Mouse (Mus musculus) liver, embryonic 13.5 days (tissue): Measurements from ENCODE around the gene 1700042G07Rik. TPM values are rescaled to one million over a fixed set of nuclear protein-coding genes. Genes with fewer than 3 reads are reported as not detected.
"Not testable (repeated sequence)": the region's sequence is repeated elsewhere in the genome, so short reads cannot be mapped to it uniquely, and the experiment has no call there.

Experiments used
- ATAC-seq: fragments of 200-750 bp; cut with Nextera tagmentation; 2 replicates; pipeline ENCODE4 v1.8.0; 2017; ENCODE audit warnings: low read depth, mild to moderate bottlenecking, moderate number of reproducible peaks, moderate library complexity
- DNase-seq: peaks from one replicate; pipeline ENCODE4 v3.0.0; 2022
- H3K27ac ChIP-seq: fragments of 300-500 bp; sonication (generic); 2 replicates; pipeline ENCODE4 v1.5.1; 2015; ENCODE audit warnings: moderate library complexity, mild to moderate bottlenecking, inconsistent platforms
- H3K27me3 ChIP-seq: fragments of 300-500 bp; sonication (generic); 2 replicates; pipeline ENCODE4 v1.6.1; 2015; ENCODE audit warnings: mild to moderate bottlenecking, inconsistent platforms
- H3K36me3 ChIP-seq: fragments of 300-500 bp; sonication (generic); 2 replicates; pipeline ENCODE4 v1.6.1; 2015; ENCODE audit warnings: mild to moderate bottlenecking, inconsistent platforms
- H3K4me1 ChIP-seq: fragments of 300-500 bp; sonication (generic); replicated peaks from 2 replicates; pipeline ENCODE4 v1.6.1; 2015; ENCODE audit warnings: inconsistent platforms
- H3K4me2 ChIP-seq: fragments of 300-500 bp; sonication (generic); 2 replicates; pipeline ENCODE4 v1.6.1; 2015; ENCODE audit warnings: inconsistent platforms, mild to moderate bottlenecking, moderate library complexity
- H3K4me3 ChIP-seq: fragments of 300-500 bp; sonication (generic); replicated peaks from 2 replicates; pipeline ENCODE4 v1.5.1; 2015; ENCODE audit warnings: mild to moderate bottlenecking, inconsistent platforms
- H3K9ac ChIP-seq: fragments of 300-500 bp; sonication (generic); 2 replicates; pipeline ENCODE4 v1.6.1; 2015; ENCODE audit warnings: mild to moderate bottlenecking, inconsistent platforms
- H3K9me3 ChIP-seq: fragments of 300-500 bp; sonication (generic); replicated peaks from 2 replicates; pipeline ENCODE4 v1.6.1; 2016; ENCODE audit warnings: inconsistent platforms
- WGBS: fragments of 180-500 bp; shearing (Covaris S2); methylation state at CpG from one replicate; pipeline ENCODE4 v1.1.7; 2015; ENCODE audit not compliant: insufficient replicate concordance; 5-methylcytosine and 5-hydroxymethylcytosine counted together
- polyA plus RNA-seq: library from polyadenylated mRNA; unstranded; fragments of >200 nt; fragmentation: Nextera tagmentation; extraction: Ambion mirVana; gene quantifications from 2 replicates; pipeline ENCODE4 v1.2.1, GENCODE M21; 2015

The 1700042G07Rik gene
- polyA plus RNA-seq, 1 experiment from 2014 or later = not detected

DNA sequence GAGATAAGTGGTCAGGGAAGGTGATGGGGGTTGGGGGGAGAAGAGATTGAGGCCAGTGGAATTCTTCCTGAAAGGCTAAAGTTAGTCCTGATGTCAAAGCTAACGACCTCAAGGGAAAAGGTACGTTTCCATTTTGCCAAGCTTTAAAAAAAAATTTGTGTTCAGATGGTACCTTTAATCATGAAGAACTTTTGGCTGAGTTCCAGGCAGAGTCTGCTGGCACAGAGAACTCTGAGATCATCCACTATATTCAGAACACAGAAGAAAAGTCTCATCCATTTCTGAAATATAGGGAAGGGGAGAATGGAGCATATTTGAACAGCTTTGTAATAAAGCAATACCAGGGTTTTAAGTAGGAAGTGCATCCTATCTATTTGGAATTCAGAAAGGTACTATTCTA is 43.9 kb downstream of the 1700042G07Rik start:
- WGBS = 45% methylated on average over 2 of the region's 2 CpGs
- no peak overlapping the region for H3K9ac ChIP-seq
- H3K36me3 ChIP-seq = no peaks in the 10 kb centered on the region
- H3K27ac ChIP-seq = no peak overlapping the region
- no peak overlapping the region for H3K4me3 ChIP-seq
- DNase-seq = no peak
- H3K4me1 ChIP-seq = peaks cover 8% of the 10 kb centered on the region; the same call in 1 of the 2 replicates
- H3K9me3 ChIP-seq = no peaks in the 10 kb centered on the region
- H3K27me3 ChIP-seq = peaks cover 7% of the 10 kb centered on the region
- ATAC-seq = no peak
- no peak overlapping the region for H3K4me2 ChIP-seq

DNA sequence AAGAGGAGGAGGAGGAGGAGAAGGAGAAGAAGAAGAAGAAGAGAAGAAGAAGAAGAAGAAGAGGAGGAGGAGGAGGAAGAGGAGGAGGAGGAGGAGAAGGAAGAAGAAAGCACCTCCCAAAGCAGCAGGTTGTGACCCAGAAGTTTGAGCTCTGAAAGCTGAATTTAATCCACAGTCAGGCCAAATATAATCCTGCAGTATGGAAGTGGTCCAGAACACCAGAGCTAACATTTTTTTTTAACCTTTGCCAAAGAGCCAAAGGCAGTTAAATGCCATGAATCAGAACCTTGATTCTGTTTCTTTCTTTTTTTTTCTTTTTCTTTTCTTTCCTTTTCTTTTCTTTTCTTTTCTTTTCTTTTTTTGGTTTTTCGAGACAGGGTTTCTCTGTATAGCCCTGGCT is 44.5 kb downstream of the 1700042G07Rik start:
- H3K9me3 ChIP-seq, H3K36me3 ChIP-seq, H3K27ac ChIP-seq, H3K4me3 ChIP-seq, DNase-seq, H3K4me2 ChIP-seq, H3K9ac ChIP-seq, ATAC-seq: not testable (repeated sequence)
- Histone ChIP-seq H3K27me3 (peaks cover 13% of the 10 kb centered on the region), H3K4me1 (peaks cover 14% of the 10 kb centered on the region)
- 63% methylated on average over 1 of the region's 1 CpGs for WGBS

DNA sequence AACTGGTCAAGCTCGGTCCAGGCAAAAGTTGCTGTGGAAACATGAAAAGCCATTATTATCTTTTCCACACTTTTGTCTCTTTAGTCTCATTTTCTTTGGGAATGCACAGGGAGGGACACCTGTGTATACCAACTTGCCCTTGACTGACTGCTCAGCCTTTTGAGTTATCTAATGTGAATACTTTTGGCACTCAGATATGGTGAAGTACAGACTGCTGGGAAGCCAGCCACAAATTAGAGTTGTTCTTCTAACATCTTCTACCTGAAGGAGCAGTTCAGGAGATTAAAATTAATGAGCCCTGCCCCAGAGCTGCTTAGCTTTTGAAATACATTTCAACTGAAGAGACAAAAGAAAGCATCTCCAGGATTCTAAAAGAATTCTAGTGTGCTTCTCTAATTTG is 45.9 kb downstream of the 1700042G07Rik start:
- Histone ChIP-seq H3K27ac (no peak overlapping the region), H3K4me3 (no peak overlapping the region), H3K9ac (no peak overlapping the region), H3K4me2 (no peak overlapping the region), H3K36me3 (no peaks in the 10 kb centered on the region), H3K9me3 (no peaks in the 10 kb centered on the region), H3K27me3 (peaks cover 19% of the 10 kb centered on the region), H3K4me1 (peaks cover 16% of the 10 kb centered on the region)
- ATAC-seq (no peak), DNase-seq (no peak)
- 67% methylated on average over 1 of the region's 1 CpGs for WGBS

DNA sequence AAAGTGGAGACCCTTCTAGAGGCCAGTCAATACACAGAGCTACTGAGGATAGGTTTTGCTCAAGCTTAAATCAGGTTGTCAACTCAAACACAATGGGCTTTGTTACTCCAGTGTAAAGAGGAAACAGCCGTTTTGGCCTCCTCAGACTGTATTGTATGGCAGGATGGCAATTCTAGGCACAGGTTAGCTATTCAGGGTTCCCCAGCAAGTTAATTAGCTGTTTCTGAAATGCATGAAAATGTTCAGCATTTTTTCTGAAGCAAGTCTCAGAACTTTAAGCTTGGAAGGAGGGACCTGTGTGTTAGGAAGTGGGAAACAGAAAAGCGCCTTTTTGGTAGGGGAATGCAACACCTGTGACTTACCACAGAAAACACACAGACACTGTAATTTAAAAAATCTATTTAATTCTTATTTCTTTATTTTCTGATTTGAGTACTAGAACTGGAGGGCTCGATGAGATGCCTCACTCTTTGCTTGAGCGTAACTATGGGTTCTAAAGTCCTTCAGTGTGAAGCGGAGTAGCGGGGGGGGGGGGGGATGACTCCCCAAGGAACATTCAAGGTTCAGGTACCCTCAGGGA is 47.0 kb downstream of the 1700042G07Rik start:
- peak overlapping the region; percentile 96 for H3K4me2 ChIP-seq
- peaks cover 16% of the 10 kb centered on the region for H3K4me1 ChIP-seq
- H3K9me3 ChIP-seq = no peaks in the 10 kb centered on the region
- 34% methylated on average over 6 of the region's 6 CpGs for WGBS
- H3K36me3 ChIP-seq = no peaks in the 10 kb centered on the region
- no peak for DNase-seq
- H3K9ac ChIP-seq = peak overlapping the region; percentile 84
- ATAC-seq = no peak
- H3K4me3 ChIP-seq = peak overlapping the region; percentile 82
- peak overlapping the region; percentile 89 for H3K27ac ChIP-seq
- H3K27me3 ChIP-seq = peaks cover 15% of the 10 kb centered on the region

DNA sequence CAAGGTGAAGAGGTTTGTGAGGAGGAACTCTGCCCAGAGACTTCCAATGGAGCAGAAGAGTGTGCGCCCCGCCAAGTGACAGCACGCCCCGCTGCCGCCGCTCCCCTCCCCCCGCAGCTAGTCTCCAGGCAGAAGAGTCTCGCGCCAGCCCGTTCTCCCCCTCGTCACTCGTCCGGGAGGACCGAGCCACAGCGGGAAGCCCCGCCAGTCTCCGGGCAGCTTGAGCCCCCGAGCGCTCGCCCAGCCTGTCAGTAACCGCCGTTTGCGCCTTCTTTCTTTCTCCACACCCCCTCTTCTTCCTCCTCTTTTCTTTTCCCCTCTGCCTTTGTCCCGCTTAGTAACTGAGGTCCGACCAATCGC is 47.6 kb downstream of the 1700042G07Rik start:
- H3K4me2 ChIP-seq = peak overlapping the region; percentile 96
- H3K36me3 ChIP-seq = no peaks in the 10 kb centered on the region
- WGBS = 2% methylated on average over 25 of the region's 26 CpGs
- peak overlapping the region; percentile 84 for H3K9ac ChIP-seq
- H3K9me3 ChIP-seq = no peaks in the 10 kb centered on the region
- peaks cover 16% of the 10 kb centered on the region for H3K4me1 ChIP-seq
- peaks cover 15% of the 10 kb centered on the region for H3K27me3 ChIP-seq
- H3K4me3 ChIP-seq = peak overlapping the region; percentile 82
- DNase-seq (no peak), ATAC-seq (peak; percentile 67)
- H3K27ac ChIP-seq = peak overlapping the region; percentile 89

DNA sequence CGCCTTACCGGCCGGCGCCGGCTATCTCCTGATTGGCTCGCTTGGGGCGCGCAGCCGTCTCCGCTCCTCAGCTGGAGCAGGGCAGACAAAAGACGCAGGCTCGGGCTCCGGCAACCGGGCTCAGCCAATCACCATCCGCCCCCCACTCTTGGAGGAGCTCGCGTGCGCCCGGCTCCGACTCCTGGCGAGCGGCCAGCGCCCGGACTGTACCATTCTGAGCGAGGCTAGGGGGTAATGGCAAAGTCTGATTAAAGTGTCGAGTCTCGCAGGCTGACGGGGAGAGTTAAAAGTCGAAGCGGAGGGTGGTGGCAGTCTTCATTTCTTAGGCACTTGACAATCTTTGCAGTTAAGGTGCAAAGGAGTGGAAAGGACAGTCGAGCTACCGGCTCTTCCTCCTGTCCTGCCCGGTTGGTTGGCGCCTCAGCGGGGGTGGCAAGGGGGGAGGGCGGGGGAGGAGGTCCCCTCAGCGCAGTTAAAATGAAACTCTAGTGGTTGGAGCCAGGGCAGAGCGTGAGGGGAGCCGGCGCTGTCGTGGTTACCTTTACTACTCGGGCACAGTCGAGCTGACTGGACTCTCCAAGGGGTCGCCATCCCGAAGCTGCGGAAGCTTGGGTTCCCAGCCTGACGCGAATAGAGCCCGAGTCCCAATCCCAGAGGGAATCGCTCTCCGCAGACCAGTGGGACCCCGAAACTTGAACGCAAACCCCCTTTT is 48.1 kb downstream of the 1700042G07Rik start, which contains the start of gene Pik3r3:
TSS of gene Pik3r3 (plus strand) at position 479 of the 712 bp plus-strand sequence.
- under 1% methylated on average over 53 of the region's 53 CpGs for WGBS
- Histone ChIP-seq H3K27me3 (peaks cover 15% of the 10 kb centered on the region), H3K4me3 (peak within 1 kb of the TSS; percentile 82), H3K4me1 (peaks cover 16% of the 10 kb centered on the region), H3K36me3 (no peaks in the 10 kb centered on the region), H3K4me2 (peak within 1 kb of the TSS; percentile 96), H3K27ac (peak within 1 kb of the TSS; percentile 89), H3K9me3 (no peaks in the 10 kb centered on the region), H3K9ac (peak within 1 kb of the TSS; percentile 84)
- ATAC-seq (peak; percentile 100), DNase-seq (peak; percentile 98)

DNA sequence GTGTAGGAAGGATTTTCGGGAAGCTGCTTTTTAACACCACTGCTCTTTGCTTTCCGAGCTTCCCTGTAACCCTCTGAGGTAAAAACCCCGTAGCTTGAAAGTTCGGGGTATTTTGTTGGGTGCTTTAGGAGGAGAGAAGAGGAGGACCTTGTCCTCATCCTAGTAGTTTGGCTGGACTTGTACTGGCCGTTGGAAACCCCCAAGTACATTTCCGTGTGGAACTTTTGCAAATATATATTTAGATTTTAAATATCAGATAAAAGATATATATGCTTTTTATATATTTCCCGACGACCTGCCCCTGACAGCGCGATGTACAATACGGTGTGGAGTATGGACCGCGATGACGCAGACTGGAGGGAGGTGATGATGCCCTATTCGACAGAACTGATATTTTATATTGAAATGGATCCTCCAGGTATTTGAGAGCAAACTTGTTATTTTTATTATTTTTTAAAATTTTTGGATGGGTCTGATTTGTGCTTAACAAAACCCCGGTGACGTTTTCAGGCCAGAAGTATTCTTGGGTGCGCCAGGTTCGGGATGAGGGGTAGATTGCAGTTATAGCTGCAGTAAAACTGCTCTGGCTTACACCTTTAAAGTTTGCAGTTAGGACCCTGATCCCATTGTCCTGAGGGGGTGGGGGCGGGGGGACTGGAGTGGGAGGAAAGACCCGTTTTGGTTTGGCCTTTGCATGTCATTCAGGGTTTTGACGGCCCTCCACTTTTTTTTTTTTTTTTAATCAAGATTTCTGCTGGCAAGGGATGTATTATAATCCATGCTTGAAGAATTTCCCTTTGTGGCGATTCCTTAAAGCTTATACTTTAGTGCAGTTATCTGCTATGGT is 49.0 kb downstream of the 1700042G07Rik start:
- ATAC-seq = no peak
- 1% methylated on average over 23 of the region's 23 CpGs for WGBS

DNA sequence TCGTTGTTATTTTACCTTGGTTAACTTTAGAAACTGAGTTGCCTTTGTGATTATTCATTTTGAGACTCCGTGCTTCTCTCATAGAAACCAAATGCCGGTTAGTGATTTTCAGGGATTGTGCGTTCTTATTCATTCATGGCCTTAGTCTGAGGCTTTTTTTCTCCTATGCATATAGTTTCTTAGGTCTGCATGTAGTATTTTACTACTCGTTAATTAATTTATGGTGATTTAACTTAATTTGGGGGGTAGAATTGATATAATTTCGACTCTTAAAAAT is 49.6 kb downstream of the 1700042G07Rik start:
- Histone ChIP-seq H3K27ac (no peak overlapping the region), H3K4me1 (peaks cover 16% of the 10 kb centered on the region), H3K36me3 (no peaks in the 10 kb centered on the region), H3K9ac (0 out of 2 replicates have a peak overlapping the region, but pooled peaks have one; percentile 82), H3K9me3 (no peaks in the 10 kb centered on the region), H3K4me2 (peak overlapping the region; percentile 96), H3K4me3 (peak overlapping the region; percentile 82), H3K27me3 (peaks cover 15% of the 10 kb centered on the region)
- no peak for DNase-seq
- no peak for ATAC-seq
- 27% methylated on average over 6 of the region's 6 CpGs for WGBS

More for the DNA sequence above, 49.0 kb downstream of the 1700042G07Rik start:
- peaks cover 16% of the 10 kb centered on the region for H3K4me1 ChIP-seq
- DNase-seq = peak; percentile 15
- H3K4me3 ChIP-seq = peak overlapping the region; percentile 82
- H3K36me3 ChIP-seq = no peaks in the 10 kb centered on the region
- H3K27me3 ChIP-seq = peaks cover 15% of the 10 kb centered on the region
- H3K27ac ChIP-seq = peak overlapping the region; percentile 74
- H3K9me3 ChIP-seq = no peaks in the 10 kb centered on the region
- peak overlapping the region; percentile 96 for H3K4me2 ChIP-seq
- peak overlapping the region; percentile 82 for H3K9ac ChIP-seq

Other genes starting within 250 kb of the 1700042G07Rik start
- gene Dmbx1, start 233.4 kb upstream of the 1700042G07Rik start, polyA plus RNA-seq = not detected in 2 replicates
- gene Faah, start 155.4 kb upstream of the 1700042G07Rik start, polyA plus RNA-seq = 4.9 and 5.1 TPM in 2 replicates
- 9.4 and 11.2 TPM in 2 replicates for gene Nsun4, start 119.5 kb upstream of the 1700042G07Rik start, polyA plus RNA-seq
- 366 and 368 TPM in 2 replicates for gene Uqcrh, start 98.3 kb upstream of the 1700042G07Rik start, polyA plus RNA-seq
- 28.5 and 32.5 TPM in 2 replicates for gene Lrrc41, start 98.1 kb upstream of the 1700042G07Rik start, polyA plus RNA-seq
- 33.8 and 39.0 TPM in 2 replicates for gene Rad54l, start 49.7 kb upstream of the 1700042G07Rik start, polyA plus RNA-seq
- gene Pomgnt1, start 49.5 kb upstream of the 1700042G07Rik start, polyA plus RNA-seq = 13.3 and 14.4 TPM in 2 replicates
- 0.23 and 0.25 TPM in 2 replicates for gene Lurap1, start 22.0 kb upstream of the 1700042G07Rik start, polyA plus RNA-seq
- 0.09 TPM in 1 of 2 replicates, not detected in the other for gene Tspan1, start 5.8 kb upstream of the 1700042G07Rik start, polyA plus RNA-seq
- not detected in 2 replicates for gene Gm49337, start within 50 bp of the 1700042G07Rik start, polyA plus RNA-seq
- 1.1 and 1.2 TPM in 2 replicates for gene Pik3r3, start 48.2 kb downstream of the 1700042G07Rik start, polyA plus RNA-seq